Mouse (Mus musculus) ES-E14 (cell line): Measurements from ENCODE around the gene Nol12. TPM values are rescaled to one million over a fixed set of nuclear protein-coding genes. Genes with fewer than 3 reads are reported as not detected.

Experiments
- DNase-seq: peaks from one replicate; pipeline ENCODE4 v3.0.0-alpha.2; 2013; ENCODE audit warnings: low read depth, low spot score
- H3K27ac ChIP-seq: 2 replicates; pipeline ENCODE4 v1.5.1; 2012; ENCODE audit warnings: low read depth, mild to moderate bottlenecking, low read length, moderate library complexity, mixed read lengths; ENCODE audit not compliant: poor library complexity, insufficient read depth, severe bottlenecking
- H3K36me3 ChIP-seq: 2 replicates; pipeline ENCODE4 v1.6.1; 2012; ENCODE audit warnings: mild to moderate bottlenecking, low read length, moderate library complexity, mixed read lengths; ENCODE audit not compliant: control insufficient read depth, poor library complexity, insufficient read depth, severe bottlenecking
- H3K4me1 ChIP-seq, 2 experiments: fragments of 150-350 bp in 1 of 2; sonication (generic) in 1 of 2; 2 replicates each; pipeline ENCODE4 v1.6.1; 2012; ENCODE audit warnings: low read length in 2 of 2, mild to moderate bottlenecking in 1 of 2, mixed read lengths in 1 of 2; ENCODE audit not compliant: control insufficient read depth in 2 of 2, insufficient read depth in 2 of 2, poor library complexity in 1 of 2
- H3K4me3 ChIP-seq, 2 experiments: fragments of 150-350 bp in 1 of 2; sonication (generic) in 1 of 2; 2 replicates each; pipeline ENCODE4 v1.5.1; 2012; ENCODE audit warnings: low read length in 2 of 2, low read depth in 1 of 2, mild to moderate bottlenecking in 1 of 2, mixed read lengths in 1 of 2; ENCODE audit not compliant: insufficient read depth in 1 of 2, poor library complexity in 1 of 2, severe bottlenecking in 1 of 2
- H3K9ac ChIP-seq: 2 replicates; pipeline ENCODE4 v1.6.1; 2012; ENCODE audit warnings: low read depth, mild to moderate bottlenecking, low read length, mixed read lengths; ENCODE audit not compliant: poor library complexity, insufficient read depth, severe bottlenecking
- H3K9me3 ChIP-seq: fragments of 150-350 bp; sonication (generic); 2 replicates; pipeline ENCODE4 v1.6.1; 2012; ENCODE audit warnings: low read depth, mild to moderate bottlenecking, low read length; ENCODE audit not compliant: control insufficient read depth, insufficient read depth
- CHD2 ChIP-seq: IDR thresholded peaks from 2 replicates; pipeline ENCODE4 v1.6.1; 2014; ENCODE audit warnings: mild to moderate bottlenecking, low read depth, low read length, inconsistent platforms
- HCFC1 ChIP-seq: IDR thresholded peaks from 2 replicates; pipeline ENCODE4 v1.6.1; 2012; ENCODE audit warnings: low read length, inconsistent platforms, borderline replicate concordance; ENCODE audit not compliant: insufficient read depth
- MAFK ChIP-seq: IDR thresholded peaks from 2 replicates; pipeline ENCODE4 v1.6.1; 2014; ENCODE audit warnings: mild to moderate bottlenecking, low read depth, low read length, inconsistent platforms; ENCODE audit not compliant: insufficient read depth
- ZC3H11A ChIP-seq: IDR thresholded peaks from 2 replicates; pipeline ENCODE4 v1.6.1; 2012; ENCODE audit warnings: low read depth, mild to moderate bottlenecking, inconsistent platforms, low read length, borderline replicate concordance
- ZNF384 ChIP-seq: IDR thresholded peaks from 2 replicates; pipeline ENCODE4 v1.6.1; 2012; ENCODE audit warnings: low read depth, low read length, inconsistent platforms
- in situ Hi-C, 2 experiments: fragments of 600-800 bp; cut with MboI; formaldehyde crosslinking; loops; one replicate each; pipeline ENCODE4 v1.15.1; 2025; ENCODE audit warnings: low sequenced_read_pairs in 2 of 2, inconsistent platforms in 1 of 2; ENCODE audit not compliant: unreplicated experiment in 2 of 2
- total RNA-seq: library from RNA; depleted of rRNA; stranded (reverse); fragments of 300-350 nt; gene quantifications from 2 replicates; pipeline ENCODE4 v1.2.3, GENCODE M21; 2012

Gene Nol12
- total RNA-seq, 1 experiment, result 26.6 TPM

GRCm38 (mm10) chr15:78930192-78930706 is 4.5 kb upstream of the Nol12 start:
- peaks cover 15 to 16% of the 10 kb centered on the region in 2 experiments for H3K4me1 ChIP-seq
- no peak overlapping the region for H3K4me3 ChIP-seq
- no peak overlapping the region for H3K9ac ChIP-seq
- peaks cover 3% of the 10 kb centered on the region; the same call in 1 of the 2 replicates for H3K36me3 ChIP-seq
- TF ChIP-seq CHD2, result no peak
- TF ChIP-seq MAFK, result no peak
- TF ChIP-seq HCFC1, result no peak
- no peak for TF ChIP-seq ZNF384
- TF ChIP-seq ZC3H11A, result no peak
- no peak overlapping the region for H3K27ac ChIP-seq
- DNase-seq, result no peak
- in situ Hi-C loops, result no loop called here
- H3K9me3 ChIP-seq, result no peaks in the 10 kb centered on the region

- H3K27ac ChIP-seq, result no peak overlapping the region
- no peak overlapping the region for H3K9ac ChIP-seq
- H3K36me3 ChIP-seq, result peaks cover 3% of the 10 kb centered on the region; the same call in 1 of the 2 replicates
- no peak overlapping the region for H3K4me3 ChIP-seq
- in situ Hi-C loops, result no loop called here
- DNase-seq, result no peak
- no peak for TF ChIP-seq MAFK
- no peak for TF ChIP-seq CHD2
- TF ChIP-seq ZC3H11A, result no peak
- no peak for TF ChIP-seq HCFC1
- TF ChIP-seq ZNF384, result no peak
- peaks cover 8 to 10% of the 10 kb centered on the region in 2 experiments for H3K4me1 ChIP-seq
- H3K9me3 ChIP-seq, result no peaks in the 10 kb centered on the region
Measured at GRCm38 (mm10) chr15:78930801-78931426, 3.8 kb upstream of the Nol12 start.

GRCm38 (mm10) chr15:78931577-78931976 is 3.2 kb upstream of the Nol12 start:
- no peak for DNase-seq
- Histone ChIP-seq H3K4me1 (peaks cover 3 to 16% of the 10 kb centered on the region in 2 experiments; a peak in 3 of 4 replicates), H3K9ac (no peak overlapping the region), H3K27ac (no peak overlapping the region), H3K36me3 (peaks cover 5% of the 10 kb centered on the region; the same call in 1 of the 2 replicates), H3K9me3 (no peaks in the 10 kb centered on the region), H3K4me3 (no peak overlapping the region)
- in situ Hi-C loops, result no loop called here
- TF ChIP-seq MAFK, result no peak
- TF ChIP-seq ZC3H11A, result no peak
- TF ChIP-seq ZNF384, result no peak
- TF ChIP-seq CHD2, result no peak
- TF ChIP-seq HCFC1, result no peak

- Histone ChIP-seq H3K4me3 (peak overlapping the region; percentile 19 to 75; a peak in 2 of 4 replicates), H3K36me3 (peaks cover 42% of the 10 kb centered on the region), H3K4me1 (peaks cover 0 to 12% of the 10 kb centered on the region in 2 experiments; a peak in 1 of 4 replicates), H3K27ac (no peak overlapping the region), H3K9ac (peak overlapping the region; percentile 43), H3K9me3 (no peaks in the 10 kb centered on the region)
- in situ Hi-C loops, result no loop called here
- no peak for DNase-seq
- TF ChIP-seq HCFC1 (no peak), MAFK (no peak), CHD2 (no peak), ZC3H11A (no peak), ZNF384 (no peak)
Measured at GRCm38 (mm10) chr15:78936403-78936802, 1.7 kb downstream of the Nol12 start.

- TF ChIP-seq ZC3H11A, result no peak
- TF ChIP-seq HCFC1, result no peak
- no peak for TF ChIP-seq ZNF384
- no peak for TF ChIP-seq MAFK
- no peak for TF ChIP-seq CHD2
- H3K36me3 ChIP-seq, result peaks cover 47% of the 10 kb centered on the region
- in situ Hi-C loops, result no loop called here
- no peak for DNase-seq
- H3K9ac ChIP-seq, result 0 out of 2 replicates have a peak overlapping the region, but pooled peaks have one; percentile 3
- no peak overlapping the region for H3K27ac ChIP-seq
- peak overlapping the region in 1 of 2 experiments; percentile 15; a peak in 1 of 4 replicates for H3K4me3 ChIP-seq
- H3K9me3 ChIP-seq, result no peaks in the 10 kb centered on the region
- H3K4me1 ChIP-seq, result peaks cover 0 to 15% of the 10 kb centered on the region in 2 experiments; a peak in 1 of 4 replicates
Measured at GRCm38 (mm10) chr15:78937311-78937710, 2.6 kb downstream of the Nol12 start.
